Mouse (Mus musculus): Measurements from ENCODE around the gene Nop56. TPM values are rescaled to one million over a fixed set of nuclear protein-coding genes. Genes with fewer than 3 reads are reported as not detected.

Gene Nop56
- polyA plus RNA-seq, 1 experiment from 2014 or later, result 276 TPM

- H3K27me3 ChIP-seq (replicated peaks), result peaks cover 7% of the 10 kb centered on the region; the same call in 1 of the 2 replicates
- no peak for ATAC-seq
- H3K9ac ChIP-seq, result no peak overlapping the region
- peaks cover 24% of the 10 kb centered on the region for H3K4me1 ChIP-seq (replicated peaks)
- no peak overlapping the region for H3K4me3 ChIP-seq (replicated peaks)
- no peaks in the 10 kb centered on the region for H3K9me3 ChIP-seq
- WGBS, result 78% methylated on average over 9 of the region's 9 CpGs
- no peak overlapping the region for H3K27ac ChIP-seq
- H3K4me2 ChIP-seq (replicated peaks), result no peak overlapping the region
- H3K36me3 ChIP-seq, result no peaks in the 10 kb centered on the region
These were observed 23.4 kb downstream of the Nop56 start for GRCm38 (mm10) chr2:130297580-130297979.

DNA sequence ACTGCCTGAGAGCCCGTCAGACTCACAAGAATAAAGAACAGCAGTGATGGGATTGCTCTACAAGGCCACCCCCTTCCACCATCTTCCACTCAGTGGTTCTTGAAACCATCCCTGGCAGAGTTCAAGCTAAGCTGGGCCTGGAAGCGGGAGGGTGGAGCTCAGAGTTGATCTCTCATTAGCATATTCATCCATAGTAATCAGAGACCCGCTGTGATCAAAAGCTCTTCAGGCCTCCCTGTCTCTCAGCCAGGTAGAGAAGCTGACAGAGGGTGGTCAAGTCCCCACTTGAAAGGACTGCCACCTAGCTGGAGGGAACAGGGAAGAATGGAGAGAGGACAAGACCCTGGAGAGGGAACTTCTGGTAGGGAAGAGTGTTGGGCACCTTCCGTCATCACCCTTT is 28.8 kb downstream of the Nop56 start:
- WGBS, result 60% methylated on average over 4 of the region's 4 CpGs
- ATAC-seq, result no peak

DNA sequence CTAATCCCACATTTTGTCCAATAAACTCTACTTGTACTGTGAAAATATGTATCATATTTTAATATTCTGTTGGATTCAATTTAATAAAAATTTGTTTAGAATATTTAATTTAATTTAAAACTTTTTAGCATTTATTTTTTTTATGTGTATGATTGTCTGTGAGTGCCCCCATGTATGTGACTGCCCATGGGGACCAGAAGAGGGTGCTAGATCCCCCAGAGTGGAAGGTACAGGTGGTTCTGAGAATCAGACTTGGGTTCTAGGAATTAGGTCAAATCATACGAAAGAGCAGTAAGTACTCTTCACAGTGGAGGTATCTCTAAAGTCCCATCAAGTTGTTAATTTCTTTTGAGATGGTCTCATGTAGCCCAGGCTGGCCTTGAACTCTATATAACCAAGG is 52.8 kb downstream of the Nop56 start:
- Histone ChIP-seq H3K36me3 (no peaks in the 10 kb centered on the region), H3K27ac (no peak overlapping the region), H3K4me3 (replicated peaks) (no peak overlapping the region), H3K9ac (no peak overlapping the region), H3K27me3 (replicated peaks) (no peaks in the 10 kb centered on the region), H3K4me1 (replicated peaks) (no peaks in the 10 kb centered on the region), H3K9me3 (no peaks in the 10 kb centered on the region), H3K4me2 (replicated peaks) (no peak overlapping the region)
- 74% methylated on average over 1 of the region's 1 CpGs for WGBS
- ATAC-seq, result no peak

More for the DNA sequence above, 28.8 kb downstream of the Nop56 start:
- no peak overlapping the region for H3K27ac ChIP-seq
- no peak overlapping the region for H3K4me2 ChIP-seq (replicated peaks)
- no peaks in the 10 kb centered on the region for H3K9me3 ChIP-seq
- no peaks in the 10 kb centered on the region for H3K36me3 ChIP-seq
- no peak overlapping the region for H3K9ac ChIP-seq
- H3K4me3 ChIP-seq (replicated peaks), result no peak overlapping the region
- no peaks in the 10 kb centered on the region for H3K27me3 ChIP-seq (replicated peaks)
- H3K4me1 ChIP-seq (replicated peaks), result no peaks in the 10 kb centered on the region

Other genes with a start within 250 kb of the Nop56 start
- not detected in 2 replicates for gene Tgm6, start 162.0 kb upstream of the Nop56 start, polyA plus RNA-seq (2015; fragmentation: Nextera tagmentation; extraction: Ambion mirVana)
- 517 and 522 TPM in 2 replicates for gene Snrpb, start 95.0 kb upstream of the Nop56 start, polyA plus RNA-seq (2015; fragmentation: Nextera tagmentation; extraction: Ambion mirVana)
- gene Tmc2, start 79.2 kb upstream of the Nop56 start, polyA plus RNA-seq (2015; fragmentation: Nextera tagmentation; extraction: Ambion mirVana), result not detected in 2 replicates
- gene Idh3b, start 10.1 kb downstream of the Nop56 start, polyA plus RNA-seq (2015; fragmentation: Nextera tagmentation; extraction: Ambion mirVana), result 247 and 268 TPM in 2 replicates
- gene Ebf4, start 20.7 kb downstream of the Nop56 start, polyA plus RNA-seq (2015; fragmentation: Nextera tagmentation; extraction: Ambion mirVana), result 2.2 TPM in 2 replicates
- 36.1 and 36.3 TPM in 2 replicates for gene Cpxm1, start 123.1 kb downstream of the Nop56 start, polyA plus RNA-seq (2015; fragmentation: Nextera tagmentation; extraction: Ambion mirVana)
- 0.13 TPM in 1 of 2 replicates, not detected in the other for gene Gm28372, start 130.8 kb downstream of the Nop56 start, polyA plus RNA-seq (2015; fragmentation: Nextera tagmentation; extraction: Ambion mirVana)
- gene 1700020A23Rik, start 130.8 kb downstream of the Nop56 start, polyA plus RNA-seq (2015; fragmentation: Nextera tagmentation; extraction: Ambion mirVana), result not detected in 2 replicates
- gene Tmem239, start 132.0 kb downstream of the Nop56 start, polyA plus RNA-seq (2015; fragmentation: Nextera tagmentation; extraction: Ambion mirVana), result not detected in 2 replicates
- 74.3 and 76.7 TPM in 2 replicates for gene Vps16, start 149.9 kb downstream of the Nop56 start, polyA plus RNA-seq (2015; fragmentation: Nextera tagmentation; extraction: Ambion mirVana)
- gene Pced1a, start 150.3 kb downstream of the Nop56 start, polyA plus RNA-seq (2015; fragmentation: Nextera tagmentation; extraction: Ambion mirVana), result 10.5 and 11.8 TPM in 2 replicates
- gene Ptpra, start 175.8 kb downstream of the Nop56 start, polyA plus RNA-seq (2015; fragmentation: Nextera tagmentation; extraction: Ambion mirVana), result 71.9 and 73.9 TPM in 2 replicates

All from intestine, embryonic 15.5 days (tissue).